Mouse (Mus musculus) frontal cortex, postnatal 36 days (tissue): ENCODE measurements at regions not wholly inside any gene's neighbourhood (a gene's known extent, or its start where the extent isn't known, plus 50 kb on each side); places are given as distances from the start of the nearest gene placed in this dataset.

Source experiments
- DNase-seq, 2 experiments: peaks; one replicate each; pipeline ENCODE4 v3.0.0; 2022; ENCODE audit warnings: low spot score in 2 of 2

DNA sequence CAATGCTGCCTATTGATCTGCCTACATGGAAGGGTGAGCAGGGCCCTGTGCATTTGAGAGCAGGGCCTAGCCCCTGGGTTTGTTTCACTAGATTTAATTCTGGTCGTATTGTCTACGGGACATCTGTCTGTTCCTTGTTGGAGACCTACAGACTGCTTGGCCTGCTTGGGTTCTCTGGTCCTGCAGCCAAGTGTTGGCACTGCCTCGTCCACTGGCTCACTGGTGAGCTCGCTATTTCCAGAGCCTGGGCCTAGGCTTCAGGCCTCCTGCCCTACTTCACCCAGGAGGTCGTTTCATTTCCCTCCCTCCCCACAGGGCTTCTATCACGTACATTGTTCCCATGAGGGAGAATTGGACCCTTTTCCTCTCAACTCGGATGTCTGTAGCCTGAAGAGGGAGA is 62.2 kb upstream of the Blcap start:
- no peak for DNase-seq

- peak; percentile 89 to 94 for DNase-seq
These were observed 64.6 kb upstream of the Blcap start for GRCm38 (mm10) chr2:157635670-157636069.

DNA sequence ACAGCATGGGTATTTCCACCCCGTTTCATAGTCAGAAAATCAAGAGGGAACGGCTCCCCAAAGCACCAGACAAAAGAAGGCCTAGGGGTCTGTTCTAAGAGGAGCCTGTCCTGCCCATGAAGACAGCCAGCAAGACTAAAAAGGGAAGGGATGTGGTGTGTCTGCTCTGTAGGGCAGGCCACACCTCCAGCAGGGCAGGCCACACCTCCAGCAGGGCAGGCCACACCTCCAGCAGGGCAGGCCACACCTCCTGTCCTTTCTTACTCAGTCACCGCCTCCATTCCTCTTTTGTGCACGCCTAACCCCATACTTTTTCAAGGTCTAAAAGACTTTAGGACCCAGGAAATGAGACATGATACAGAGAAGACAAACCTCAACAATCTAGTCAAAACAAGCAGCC is 69.8 kb upstream of the Blcap start:
- no peak for DNase-seq

DNA sequence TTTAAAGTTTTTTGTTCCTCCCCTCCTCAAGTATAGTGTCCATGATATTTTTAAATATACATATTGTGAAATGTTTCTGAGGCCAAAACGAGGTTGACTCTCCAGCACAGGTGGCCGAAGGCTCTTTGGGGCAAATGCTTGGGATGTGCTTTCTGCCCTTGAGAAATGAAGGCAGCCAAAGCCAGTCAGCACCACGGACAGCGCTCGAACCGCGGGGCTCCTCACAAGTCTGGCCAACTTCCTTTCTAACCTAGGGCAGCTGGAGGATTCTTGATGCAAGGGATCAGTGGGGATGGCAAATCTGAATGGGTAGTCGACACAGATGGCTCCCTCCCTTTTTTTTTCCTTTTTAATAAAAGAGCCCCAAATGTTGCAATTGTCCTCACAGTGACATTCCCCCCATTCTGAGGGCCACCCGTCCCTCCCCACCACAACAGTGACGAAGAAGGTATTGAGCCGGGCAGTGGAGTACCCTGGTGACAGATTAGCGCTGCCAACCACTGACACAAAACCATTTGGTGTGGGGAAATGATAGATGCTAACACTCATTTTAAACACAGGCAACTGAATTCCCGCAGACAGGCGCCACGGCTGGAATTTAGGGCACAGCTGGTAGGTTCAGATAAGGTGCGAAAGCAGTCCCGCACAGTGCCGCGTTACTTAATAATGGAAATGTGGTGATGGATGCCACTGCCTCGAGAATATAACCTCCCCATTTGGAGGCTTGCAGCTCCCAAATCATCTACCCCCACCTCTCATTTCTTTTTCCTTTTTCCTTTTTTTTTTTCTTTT is 73.4 kb upstream of the Ctnnbl1 start:
- DNase-seq: no peak

DNA sequence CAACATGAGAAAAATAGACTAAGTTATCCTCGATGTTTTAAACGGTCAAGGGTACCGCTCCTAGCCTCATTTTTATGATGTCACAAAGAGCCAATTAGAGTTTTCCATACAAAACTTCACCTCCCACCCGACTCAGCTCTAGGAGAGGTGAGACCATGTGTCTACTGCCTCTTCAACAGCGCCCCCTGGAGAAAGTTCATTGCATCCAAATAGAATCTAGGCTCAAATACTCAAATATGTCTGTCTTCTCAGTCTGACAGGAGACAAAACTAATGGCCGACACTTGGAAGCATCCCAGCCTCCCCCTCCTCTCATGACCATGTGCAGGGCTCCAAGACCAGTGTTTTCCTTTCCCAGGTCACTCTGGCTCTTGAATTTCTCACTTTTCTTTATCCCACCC is 72.7 kb upstream of the Ctnnbl1 start:
- no peak for DNase-seq

- DNase-seq: no peak
These were observed 67.0 kb upstream of the Ctnnbl1 start for GRCm38 (mm10) chr2:157670191-157670590.

DNA sequence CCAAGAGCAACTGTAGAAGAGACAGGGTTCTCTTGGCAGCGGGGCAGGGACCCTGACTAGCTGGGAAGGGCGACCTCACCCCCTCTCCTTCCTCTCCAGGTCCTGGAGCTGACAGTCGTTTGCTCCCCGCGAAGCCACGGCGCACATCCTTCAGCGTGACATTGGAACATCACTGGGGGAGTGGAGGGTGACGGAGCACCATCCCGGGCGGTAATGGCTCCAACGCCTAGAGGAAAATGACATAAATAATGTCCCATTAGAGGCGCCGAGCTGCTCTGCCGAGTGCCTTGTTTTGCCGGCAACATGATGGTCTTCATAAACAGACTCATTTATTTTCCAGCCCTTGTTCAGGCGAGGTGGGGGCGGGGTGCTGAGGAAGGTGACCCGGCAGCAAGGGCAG is 62.3 kb upstream of the Ctnnbl1 start:
- no peak for DNase-seq

DNA sequence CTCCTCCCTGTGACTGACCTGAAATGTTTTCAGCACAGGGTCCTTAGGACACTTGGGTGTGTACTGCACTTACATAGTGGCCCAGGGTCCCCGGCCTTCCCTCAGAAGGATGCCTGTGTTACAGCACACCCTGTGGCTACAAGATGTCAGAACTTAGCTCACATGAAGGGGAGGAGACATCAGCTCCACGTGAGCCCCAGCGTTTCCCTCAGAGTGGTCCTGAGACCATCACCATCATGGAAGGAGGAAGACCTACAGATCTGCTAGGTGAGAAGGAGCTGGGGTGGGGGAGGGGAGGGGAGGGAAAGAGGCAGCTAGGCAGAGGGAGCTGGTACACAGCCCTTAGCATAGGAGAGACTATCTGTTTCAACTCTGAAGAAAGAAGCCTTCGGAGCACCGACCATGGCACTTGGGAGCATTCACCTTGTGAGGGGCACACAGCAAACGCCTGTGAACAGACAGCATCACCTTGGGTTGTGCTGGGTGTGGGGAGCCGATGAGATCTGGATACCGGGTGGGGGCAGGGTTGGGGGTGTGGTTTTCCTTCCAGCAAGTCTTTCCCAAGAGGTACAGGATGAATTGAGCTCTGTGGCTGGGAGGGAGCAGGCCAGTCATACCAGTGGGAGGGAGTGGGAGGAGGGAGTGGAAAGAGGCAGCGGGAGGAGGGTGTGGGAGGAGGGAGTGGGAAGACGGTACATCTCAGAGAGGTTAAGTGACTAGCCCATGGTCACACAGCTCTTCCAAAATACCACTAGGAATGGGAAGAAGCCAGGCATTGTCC is 60.6 kb upstream of the Ctnnbl1 start:
- no peak for DNase-seq

DNA sequence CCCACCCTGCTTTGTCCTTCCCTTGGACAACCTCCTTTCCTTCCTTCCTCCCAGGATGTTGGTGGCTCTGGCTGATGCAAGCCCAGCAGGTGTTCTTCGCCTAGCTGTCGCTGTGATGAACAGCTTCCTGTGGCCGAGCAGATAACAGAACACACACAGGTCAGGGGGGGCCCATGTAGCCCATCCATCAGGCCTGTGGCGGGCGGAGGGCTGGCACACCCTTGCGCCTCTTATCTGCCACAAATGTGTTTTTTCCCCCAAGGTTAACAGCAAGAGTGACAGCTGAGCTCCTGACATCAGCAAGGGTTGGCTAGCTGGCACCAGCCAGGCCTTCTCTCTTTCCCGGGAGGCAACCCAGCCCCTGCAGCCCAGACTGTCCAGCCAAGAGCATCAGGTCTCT is 59.9 kb upstream of the Ctnnbl1 start:
- no peak for DNase-seq

DNA sequence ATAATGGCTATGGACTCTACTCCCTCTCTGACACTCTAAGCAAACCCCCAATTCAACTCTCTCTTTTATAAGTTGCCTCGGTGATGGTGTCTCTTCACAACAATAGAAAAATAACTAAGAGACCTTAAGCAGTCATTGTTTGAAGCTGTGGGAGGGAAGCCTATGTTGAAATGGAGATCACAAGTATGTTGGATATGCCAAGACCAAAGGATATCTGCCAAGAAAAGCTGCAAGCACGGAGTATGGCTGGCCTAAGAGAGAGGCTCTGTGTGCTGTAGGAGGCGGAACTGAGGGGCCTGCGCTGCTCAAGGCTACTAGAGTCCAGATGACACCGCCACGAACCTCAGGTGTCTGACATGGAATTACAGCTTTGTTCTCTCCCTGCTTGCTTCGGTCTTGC is 55.3 kb upstream of the Ctnnbl1 start:
- DNase-seq: no peak
